Mouse (Mus musculus) bone marrow, adult 2 months (tissue): Measurements from ENCODE around the gene H2-M5.

Experiments
- CTCF ChIP-seq: fragments of 200-500 bp; IDR thresholded peaks from 2 replicates; pipeline ENCODE4 v1.5.1; 2011; ENCODE audit warnings: low read length, control low read depth; ENCODE audit not compliant: control insufficient read depth, insufficient read depth
- POLR2A ChIP-seq: fragments of 200-500 bp; IDR thresholded peaks from 2 replicates; pipeline ENCODE4 v1.6.1; 2011; ENCODE audit warnings: low read depth, mild to moderate bottlenecking, control low read depth, low read length, borderline replicate concordance; ENCODE audit not compliant: control insufficient read depth

DNA sequence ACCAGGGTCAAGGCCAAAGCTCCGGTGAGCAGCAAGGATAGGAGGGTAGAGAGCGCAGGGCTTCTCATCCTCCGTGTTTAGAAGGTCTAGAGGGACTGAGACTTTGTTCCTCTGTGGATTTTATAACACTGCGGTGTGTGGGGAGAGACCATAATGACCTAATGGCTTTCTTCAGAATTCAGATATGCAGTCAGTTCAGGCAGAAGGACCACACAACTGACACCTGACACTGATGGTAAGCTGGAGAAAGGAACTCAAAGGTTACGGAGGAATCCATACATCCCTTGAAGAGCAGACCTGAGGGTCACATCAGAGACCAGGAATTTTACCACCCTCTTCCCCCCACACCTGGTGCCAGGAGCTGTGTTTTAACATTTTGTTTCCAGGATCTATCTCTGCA is at the start of gene H2-M5:
- TF ChIP-seq CTCF (no peak), POLR2A (no peak)
